8 mouse cellular contexts compared by ENCODE assay signal in the genomic region with DNA sequence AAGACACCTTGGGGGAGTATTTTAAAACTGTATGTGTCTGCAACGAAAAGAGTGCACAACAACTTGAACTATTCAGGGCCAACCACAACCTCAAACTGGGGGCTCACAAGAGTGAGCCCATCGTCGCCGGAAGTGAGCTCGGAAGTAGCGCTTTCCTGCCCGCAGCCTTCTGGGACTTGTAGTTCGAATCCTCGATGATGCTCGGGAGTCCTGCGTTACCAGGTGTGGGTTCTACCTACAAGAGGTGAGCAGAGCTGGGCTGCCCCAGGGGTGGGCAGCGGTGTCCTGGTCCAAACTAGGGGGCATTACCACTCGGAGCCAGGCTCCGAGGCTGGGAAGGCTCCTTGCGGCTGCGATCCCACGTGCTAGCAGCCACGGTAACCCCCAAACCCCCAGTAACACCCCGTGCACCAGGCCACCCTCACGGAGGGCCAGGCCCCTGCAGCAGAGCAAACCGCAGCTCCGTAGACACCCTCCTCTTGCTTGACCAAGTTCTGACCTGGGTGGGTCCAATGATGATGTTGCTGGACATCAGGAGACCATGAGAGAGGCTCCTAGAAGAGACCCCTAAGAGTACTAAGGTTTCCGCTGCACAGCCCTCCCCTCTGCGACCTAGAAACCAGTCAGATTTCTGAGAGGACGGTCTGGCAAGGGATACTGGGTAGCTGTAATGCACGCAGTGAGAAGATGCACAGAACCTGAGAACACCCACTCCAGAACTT. TPM values are rescaled to one million over a fixed set of nuclear protein-coding genes. Genes with fewer than 3 reads are reported as not detected.
DNase-seq lines count a peak whose midpoint lies in the region; ATAC-seq lines count a peak whose summit lies in the region.

No protein-coding gene starts in this region.

- intact Hi-C loops in heart, postnatal 25 days (cut with DNase I) = no loop called here
- intact Hi-C loops in left cerebral cortex, postnatal 25 days (cut with DNase I) = loop anchor here (5.0 to 10.0 kb wide), 2 partner anchors 44 to 232 kb away; no protein-coding TSS in a partner anchor

- ATAC-seq in megakaryocyte progenitor cell, adult 5-6 weeks (replicated peaks; ENCODE audit: poor library complexity) = peak; percentile 94

- DNase-seq in heart, adult 11 months = peak; percentile 90
- no peak for DNase-seq in heart, postnatal 25 days (ENCODE audit: low spot score)
- peak; percentile 74 to 85 for DNase-seq in cerebellum, postnatal 25 days
- peak; percentile 50 for DNase-seq in gastrocnemius, adult 18-20 months (ENCODE audit: low spot score)
- DNase-seq in induced T-regulatory cell, adult 2 months (ENCODE audit: low read depth) = peak; percentile 82
- peak; percentile 72 to 77 for DNase-seq in left cerebral cortex, postnatal 25 days (ENCODE audit: low spot score in 2 of 2)
- peak; percentile 32 for DNase-seq in skeletal muscle tissue, adult 2 months (ENCODE audit: low read depth, low spot score)

RNA-seq across cellular contexts. Expression of gene Zfp239, which starts 1.2 kb away (rescaled TPM):
- total RNA-seq in heart, postnatal 25 days (2021) = under 1 TPM; 0.16 to 0.25 TPM
- 1 to 10 TPM; 1.2 to 1.4 TPM for total RNA-seq in gastrocnemius, adult 18-20 months (2021)
- total RNA-seq in left cerebral cortex, postnatal 25 days (2021) = 10 to 100 TPM; 43.0 to 45.6 TPM
- 4.2 and 4.7 TPM in 2 replicates for total RNA-seq in megakaryocyte progenitor cell, adult 5-6 weeks (2015)
- total RNA-seq in megakaryocyte progenitor cell, adult 5-6 weeks (2017) = 2.0 and 3.3 TPM in 2 replicates

RNA-seq across cellular contexts. Expression of gene Zfp637, which starts 22.1 kb away (rescaled TPM):
- total RNA-seq in heart, postnatal 25 days (2021) = 10 to 100 TPM; 31.3 to 32.3 TPM
- 10 to 100 TPM; 40.6 to 45.1 TPM for total RNA-seq in gastrocnemius, adult 18-20 months (2021)
- total RNA-seq in left cerebral cortex, postnatal 25 days (2021) = 10 to 100 TPM; 55.9 to 57.1 TPM
- 35.4 and 39.7 TPM in 2 replicates for total RNA-seq in megakaryocyte progenitor cell, adult 5-6 weeks (2015)
- 27.8 and 28.1 TPM in 2 replicates for total RNA-seq in megakaryocyte progenitor cell, adult 5-6 weeks (2017)

RNA-seq across cellular contexts. Expression of gene Hnrnpf, which starts 37.1 kb away (rescaled TPM):
- 100 to 1,000 TPM; 192 to 213 TPM for total RNA-seq in heart, postnatal 25 days (2021)
- 100 to 1,000 TPM in 1 of 2 experiments, 10 to 100 TPM in 1; 83.2 to 106 TPM for total RNA-seq in gastrocnemius, adult 18-20 months (2021)
- total RNA-seq in left cerebral cortex, postnatal 25 days (2021) = 100 to 1,000 TPM; 121 to 132 TPM
- total RNA-seq in megakaryocyte progenitor cell, adult 5-6 weeks (2015) = 679 and 683 TPM in 2 replicates
- 1,301 and 1,452 TPM in 2 replicates for total RNA-seq in megakaryocyte progenitor cell, adult 5-6 weeks (2017)

Comparison
In these comparisons a context has a peak if more than half of its experiments do, and no peak if none do; other contexts are left out.
1. RNA of gene Zfp239, which starts 1.2 kb away (total RNA-seq): 43.0 to 45.6 TPM in left cerebral cortex, postnatal 25 days; 2.0 to 4.7 TPM in megakaryocyte progenitor cell, adult 5-6 weeks, 1.2 to 1.4 TPM in gastrocnemius, adult 18-20 months and 0.16 to 0.25 TPM in heart, postnatal 25 days; every median in the first group is over 4 times any median in the second.